Mouse (Mus musculus): ENCODE results near the gene Spred1. TPM values are rescaled to one million over a fixed set of nuclear protein-coding genes. Genes with fewer than 3 reads are reported as not detected.

Gene Spred1
- polyA plus RNA-seq, 1 experiment from 2014 or later, result 23.7 TPM

DNA sequence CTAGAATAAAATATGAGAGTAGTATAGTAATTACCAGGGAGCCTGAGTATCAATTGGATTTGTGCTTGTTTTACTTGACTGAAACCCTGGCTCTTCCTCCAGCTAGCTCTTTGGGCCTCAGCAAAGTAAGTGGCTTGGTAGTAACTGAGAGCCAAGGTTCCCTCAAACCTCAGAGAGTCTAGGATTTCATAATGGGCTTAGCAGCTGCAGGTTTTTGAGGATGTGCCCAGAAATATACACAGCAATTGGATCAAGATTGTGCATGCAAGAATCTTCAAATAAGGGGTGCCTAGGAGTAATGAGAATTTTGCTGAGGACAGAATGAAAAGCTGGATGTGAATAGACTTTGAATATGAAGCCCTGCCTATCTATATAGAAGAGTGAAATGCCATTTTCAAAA is 69.7 kb downstream of the Spred1 start:
- no peaks in the 10 kb centered on the region for H3K27me3 ChIP-seq
- H3K9me3 ChIP-seq, result no peaks in the 10 kb centered on the region
- peak overlapping the region; percentile 30; the same call in 1 of the 2 replicates for H3K27ac ChIP-seq
- H3K9ac ChIP-seq (replicated peaks), result no peak overlapping the region
- peaks cover 10% of the 10 kb centered on the region for H3K36me3 ChIP-seq
- H3K4me3 ChIP-seq (replicated peaks), result no peak overlapping the region
- no peak overlapping the region for H3K4me2 ChIP-seq
- no peak for ATAC-seq (ENCODE audit: insufficient number of reproducible peaks, insufficient read depth, low FRiP score, low TSS enrichment, low read depth)
- no peaks in the 10 kb centered on the region for H3K4me1 ChIP-seq (replicated peaks)

DNA sequence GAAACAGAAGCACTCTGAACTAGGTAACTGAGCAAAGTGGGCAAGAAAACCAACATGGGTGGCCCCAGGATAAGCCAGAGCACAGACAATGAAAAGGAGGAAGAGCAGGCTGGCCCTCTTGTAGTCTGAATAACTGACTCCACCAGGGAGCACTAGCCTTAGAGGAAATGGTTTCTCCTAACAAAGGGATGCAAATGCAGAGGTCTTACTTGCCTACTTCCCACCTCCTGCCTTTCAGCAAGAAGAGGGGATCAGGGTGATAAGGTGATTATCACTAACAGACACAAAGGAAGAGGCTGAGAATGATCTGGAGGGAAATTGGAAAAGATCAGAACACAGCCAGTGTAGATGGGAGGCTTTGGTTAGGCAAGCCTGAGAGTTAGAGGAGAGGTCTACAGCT is 73.1 kb downstream of the Spred1 start:
- H3K27ac ChIP-seq, result no peak overlapping the region
- no peak for ATAC-seq (ENCODE audit: insufficient number of reproducible peaks, insufficient read depth, low FRiP score, low TSS enrichment, low read depth)
- no peaks in the 10 kb centered on the region for H3K4me1 ChIP-seq (replicated peaks)
- no peaks in the 10 kb centered on the region for H3K27me3 ChIP-seq
- no peak overlapping the region for H3K4me2 ChIP-seq
- H3K9me3 ChIP-seq, result no peaks in the 10 kb centered on the region
- no peak overlapping the region for H3K9ac ChIP-seq (replicated peaks)
- no peaks in the 10 kb centered on the region for H3K36me3 ChIP-seq
- H3K4me3 ChIP-seq (replicated peaks), result no peak overlapping the region

DNA sequence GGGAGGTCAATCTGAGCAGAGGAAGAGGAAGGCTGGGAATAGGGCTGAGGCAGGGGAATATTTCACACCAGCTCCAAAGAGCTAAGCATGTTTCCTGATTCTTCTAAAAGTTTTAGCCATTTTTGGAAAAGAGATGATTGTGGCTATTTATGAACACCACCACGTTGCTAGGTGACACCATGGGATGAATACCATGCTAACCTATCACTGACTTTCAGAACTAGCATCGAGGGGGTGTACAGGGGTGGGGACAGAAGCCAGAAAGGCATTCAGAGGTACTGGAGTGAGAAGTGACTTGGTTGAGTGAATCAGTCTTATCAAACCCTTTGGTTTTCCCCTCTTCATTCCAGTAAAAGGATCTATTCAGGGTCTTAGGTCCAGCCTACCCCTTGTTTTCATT is 74.0 kb downstream of the Spred1 start:
- Histone ChIP-seq H3K36me3 (no peaks in the 10 kb centered on the region), H3K4me2 (no peak overlapping the region), H3K4me1 (replicated peaks) (no peaks in the 10 kb centered on the region)

DNA sequence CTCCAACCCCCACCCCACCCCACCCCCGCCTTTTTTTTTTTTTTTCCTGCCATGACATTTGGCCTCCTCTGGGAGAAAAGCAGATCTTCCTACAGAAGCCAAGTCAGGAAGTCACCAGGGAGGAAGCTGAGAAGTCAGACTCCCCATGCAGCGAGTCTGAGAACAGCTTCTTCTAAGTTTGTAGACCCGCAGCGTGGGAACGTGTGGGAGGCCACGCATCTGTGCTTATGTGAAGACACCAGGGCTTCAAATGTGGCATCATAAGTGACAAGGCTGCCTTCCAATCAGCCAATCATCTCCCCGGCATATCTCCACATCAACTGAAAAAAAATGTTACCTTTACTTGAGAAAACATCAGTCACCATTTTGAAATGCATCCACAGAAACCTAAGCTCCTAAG is 74.4 kb downstream of the Spred1 start:
- no peaks in the 10 kb centered on the region for H3K36me3 ChIP-seq
- ATAC-seq (ENCODE audit: insufficient number of reproducible peaks, insufficient read depth, low FRiP score, low TSS enrichment, low read depth), result no peak
- WGBS, result 75% methylated on average over 6 of the region's 7 CpGs
- H3K4me3 ChIP-seq (replicated peaks), result no peak overlapping the region
- H3K9ac ChIP-seq (replicated peaks), result no peak overlapping the region
- H3K27ac ChIP-seq, result no peak overlapping the region
- no peaks in the 10 kb centered on the region for H3K9me3 ChIP-seq
- no peaks in the 10 kb centered on the region for H3K4me1 ChIP-seq (replicated peaks)
- no peaks in the 10 kb centered on the region for H3K27me3 ChIP-seq
- no peak overlapping the region for H3K4me2 ChIP-seq

More for the DNA sequence above, 74.0 kb downstream of the Spred1 start:
- H3K9ac ChIP-seq (replicated peaks), result no peak overlapping the region
- no peak for ATAC-seq (ENCODE audit: insufficient number of reproducible peaks, insufficient read depth, low FRiP score, low TSS enrichment, low read depth)
- no peaks in the 10 kb centered on the region for H3K27me3 ChIP-seq
- 72% methylated on average over 2 of the region's 2 CpGs for WGBS
- no peak overlapping the region for H3K27ac ChIP-seq
- H3K4me3 ChIP-seq (replicated peaks), result no peak overlapping the region
- H3K9me3 ChIP-seq, result no peaks in the 10 kb centered on the region

GRCm38 (mm10) chr2:117200869-117201338 is 79.7 kb downstream of the Spred1 start:
- ATAC-seq (ENCODE audit: insufficient number of reproducible peaks, insufficient read depth, low FRiP score, low TSS enrichment, low read depth), result no peak
- Histone ChIP-seq H3K9me3 (no peaks in the 10 kb centered on the region), H3K4me1 (replicated peaks) (no peaks in the 10 kb centered on the region), H3K4me3 (replicated peaks) (no peak overlapping the region), H3K4me2 (no peak overlapping the region), H3K36me3 (no peaks in the 10 kb centered on the region), H3K27ac (no peak overlapping the region), H3K27me3 (no peaks in the 10 kb centered on the region), H3K9ac (replicated peaks) (no peak overlapping the region)
- 51% methylated on average over 9 of the region's 9 CpGs for WGBS

- no peak for ATAC-seq (ENCODE audit: insufficient number of reproducible peaks, insufficient read depth, low FRiP score, low TSS enrichment, low read depth)
- Histone ChIP-seq H3K9me3 (no peaks in the 10 kb centered on the region), H3K4me2 (no peak overlapping the region), H3K9ac (replicated peaks) (no peak overlapping the region), H3K4me3 (replicated peaks) (no peak overlapping the region), H3K4me1 (replicated peaks) (no peaks in the 10 kb centered on the region), H3K27me3 (no peaks in the 10 kb centered on the region), H3K36me3 (no peaks in the 10 kb centered on the region), H3K27ac (no peak overlapping the region)
- 66% methylated on average over 5 of the region's 5 CpGs for WGBS
Measured at GRCm38 (mm10) chr2:117203350-117203749, 82.2 kb downstream of the Spred1 start.

- H3K4me1 ChIP-seq (replicated peaks), result 0 out of 2 replicates have a peak, but pooled peaks cover 2% of the 10 kb centered on the region
- no peak overlapping the region for H3K4me2 ChIP-seq
- H3K9me3 ChIP-seq, result no peaks in the 10 kb centered on the region
- ATAC-seq (ENCODE audit: insufficient number of reproducible peaks, insufficient read depth, low FRiP score, low TSS enrichment, low read depth), result no peak
- H3K4me3 ChIP-seq (replicated peaks), result no peak overlapping the region
- H3K36me3 ChIP-seq, result no peaks in the 10 kb centered on the region
- H3K27me3 ChIP-seq, result no peaks in the 10 kb centered on the region
- no peak overlapping the region for H3K9ac ChIP-seq (replicated peaks)
- H3K27ac ChIP-seq, result no peak overlapping the region
- WGBS, result 73% methylated on average over 3 of the region's 3 CpGs
Measured at GRCm38 (mm10) chr2:117204534-117204933, 83.4 kb downstream of the Spred1 start.

- Histone ChIP-seq H3K4me1 (replicated peaks) (peaks cover 6% of the 10 kb centered on the region; the same call in 1 of the 2 replicates), H3K4me3 (replicated peaks) (no peak overlapping the region), H3K36me3 (no peaks in the 10 kb centered on the region), H3K4me2 (no peak overlapping the region), H3K9ac (replicated peaks) (no peak overlapping the region), H3K27me3 (no peaks in the 10 kb centered on the region), H3K27ac (no peak overlapping the region), H3K9me3 (no peaks in the 10 kb centered on the region)
- ATAC-seq (ENCODE audit: insufficient number of reproducible peaks, insufficient read depth, low FRiP score, low TSS enrichment, low read depth), result no peak
- 91% methylated on average over 6 of the region's 6 CpGs for WGBS
Measured at GRCm38 (mm10) chr2:117205066-117205465, 83.9 kb downstream of the Spred1 start.

- H3K4me2 ChIP-seq, result peak overlapping the region; percentile 42
- H3K27ac ChIP-seq, result peak overlapping the region; percentile 79
- ATAC-seq (ENCODE audit: insufficient number of reproducible peaks, insufficient read depth, low FRiP score, low TSS enrichment, low read depth), result peak; percentile 95
- no peaks in the 10 kb centered on the region for H3K36me3 ChIP-seq
- no peaks in the 10 kb centered on the region for H3K27me3 ChIP-seq
- H3K9me3 ChIP-seq, result no peaks in the 10 kb centered on the region
- no peak overlapping the region for H3K9ac ChIP-seq (replicated peaks)
- H3K4me3 ChIP-seq (replicated peaks), result no peak overlapping the region
- H3K4me1 ChIP-seq (replicated peaks), result peaks cover 25% of the 10 kb centered on the region
- WGBS, result 2% methylated on average over 6 of the region's 6 CpGs
Measured at GRCm38 (mm10) chr2:117210416-117211085, 89.4 kb downstream of the Spred1 start.

DNA sequence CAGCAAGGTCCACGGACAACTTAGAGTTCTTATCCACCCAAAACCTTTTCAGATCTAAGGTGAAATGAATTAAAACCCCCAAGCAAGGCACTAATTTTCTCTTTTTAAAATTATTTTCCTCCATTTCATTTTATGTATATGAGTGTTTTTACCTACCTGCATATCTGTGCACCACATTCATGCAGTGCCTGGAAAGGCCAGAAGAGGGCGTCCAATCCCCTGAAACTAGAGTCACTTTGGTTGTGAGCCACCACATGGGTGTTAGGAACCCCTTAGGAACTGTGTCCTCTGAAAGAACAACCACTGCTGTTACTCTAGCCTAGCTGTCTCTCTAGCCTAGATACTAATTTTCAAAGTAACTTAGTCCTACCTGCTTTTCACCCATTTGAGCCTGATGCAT is 95.0 kb downstream of the Spred1 start:
- no peak for ATAC-seq (ENCODE audit: insufficient number of reproducible peaks, insufficient read depth, low FRiP score, low TSS enrichment, low read depth)
- 60% methylated on average over 2 of the region's 2 CpGs for WGBS
- no peak overlapping the region for H3K4me3 ChIP-seq (replicated peaks)
- H3K9me3 ChIP-seq, result no peaks in the 10 kb centered on the region
- no peak overlapping the region for H3K27ac ChIP-seq
- H3K9ac ChIP-seq (replicated peaks), result no peak overlapping the region
- H3K27me3 ChIP-seq, result no peaks in the 10 kb centered on the region
- peaks cover 18% of the 10 kb centered on the region for H3K4me1 ChIP-seq (replicated peaks)
- H3K36me3 ChIP-seq, result no peaks in the 10 kb centered on the region
- H3K4me2 ChIP-seq, result no peak overlapping the region

GRCm38 (mm10) chr2:117217695-117218216 is 96.6 kb downstream of the Spred1 start:
- H3K4me3 ChIP-seq (replicated peaks), result no peak overlapping the region
- no peaks in the 10 kb centered on the region for H3K27me3 ChIP-seq
- no peaks in the 10 kb centered on the region for H3K36me3 ChIP-seq
- ATAC-seq (ENCODE audit: insufficient number of reproducible peaks, insufficient read depth, low FRiP score, low TSS enrichment, low read depth), result peak; percentile 74; the same call in 1 of the 2 replicates
- H3K4me1 ChIP-seq (replicated peaks), result peaks cover 15% of the 10 kb centered on the region
- 15% methylated on average over 15 of the region's 15 CpGs for WGBS
- H3K9ac ChIP-seq (replicated peaks), result no peak overlapping the region
- peak overlapping the region; percentile 62 for H3K27ac ChIP-seq
- H3K9me3 ChIP-seq, result no peaks in the 10 kb centered on the region
- peak overlapping the region; percentile 44 for H3K4me2 ChIP-seq

DNA sequence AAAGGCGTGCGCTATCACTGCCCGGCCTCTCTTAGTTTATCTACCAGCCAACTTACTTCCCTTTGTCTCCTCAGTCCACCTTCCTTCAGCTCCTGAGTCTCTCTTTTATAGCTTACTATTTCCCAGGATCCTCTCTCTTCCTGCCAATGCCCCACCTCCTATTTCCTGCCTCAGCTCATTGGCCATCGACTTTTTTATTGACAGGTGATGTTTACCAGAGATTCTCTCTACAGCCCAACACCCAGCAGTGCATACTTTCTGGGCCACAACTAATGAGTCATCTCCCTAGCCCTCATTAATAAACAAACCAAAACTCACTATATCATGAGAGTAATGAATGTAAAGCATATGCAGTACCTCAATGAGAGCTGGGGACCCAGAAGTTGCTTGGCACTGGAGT is 98.4 kb downstream of the Spred1 start:
- Histone ChIP-seq H3K36me3 (no peaks in the 10 kb centered on the region), H3K27me3 (no peaks in the 10 kb centered on the region), H3K27ac (no peak overlapping the region), H3K4me2 (no peak overlapping the region), H3K4me3 (replicated peaks) (no peak overlapping the region), H3K9ac (replicated peaks) (no peak overlapping the region), H3K9me3 (no peaks in the 10 kb centered on the region), H3K4me1 (replicated peaks) (peaks cover 15% of the 10 kb centered on the region)
- ATAC-seq (ENCODE audit: insufficient number of reproducible peaks, insufficient read depth, low FRiP score, low TSS enrichment, low read depth), result no peak
- WGBS, result 94% methylated on average over 4 of the region's 4 CpGs
